Mouse (Mus musculus) limb, embryonic 13.5 days (tissue): ENCODE measurements around the gene Gm49387. TPM values are rescaled to one million over a fixed set of nuclear protein-coding genes. Genes with fewer than 3 reads are reported as not detected.

Experiments used
- ATAC-seq: fragments of 200-750 bp; cut with Nextera tagmentation; 2 replicates; pipeline ENCODE4 v1.8.0; 2017; ENCODE audit warnings: low read depth, moderate number of reproducible peaks, moderate TSS enrichment; ENCODE audit not compliant: low FRiP score
- H3K27ac ChIP-seq: fragments of 300-500 bp; sonication (generic); 2 replicates; pipeline ENCODE4 v1.5.1; 2015; ENCODE audit warnings: inconsistent platforms, mild to moderate bottlenecking, moderate library complexity
- H3K27me3 ChIP-seq: fragments of 300-500 bp; sonication (generic); 2 replicates; pipeline ENCODE4 v1.6.1; 2015; ENCODE audit warnings: mild to moderate bottlenecking, inconsistent platforms
- H3K36me3 ChIP-seq: fragments of 300-500 bp; sonication (generic); 2 replicates; pipeline ENCODE4 v1.6.1; 2015; ENCODE audit warnings: inconsistent platforms, mild to moderate bottlenecking, moderate library complexity
- H3K4me1 ChIP-seq: fragments of 300-500 bp; sonication (generic); 2 replicates; pipeline ENCODE4 v1.6.1; 2015; ENCODE audit warnings: inconsistent platforms
- H3K4me2 ChIP-seq: fragments of 300-500 bp; sonication (generic); replicated peaks from 2 replicates; pipeline ENCODE4 v1.6.1; 2015; ENCODE audit warnings: inconsistent platforms, mild to moderate bottlenecking, moderate library complexity
- H3K4me3 ChIP-seq: fragments of 300-500 bp; sonication (generic); 2 replicates; pipeline ENCODE4 v1.5.1; 2015; ENCODE audit warnings: moderate library complexity, mild to moderate bottlenecking, inconsistent platforms
- H3K9ac ChIP-seq: fragments of 300-500 bp; sonication (generic); 2 replicates; pipeline ENCODE4 v1.6.1; 2015; ENCODE audit warnings: mild to moderate bottlenecking, inconsistent platforms
- H3K9me3 ChIP-seq: fragments of 300-500 bp; sonication (generic); 2 replicates; pipeline ENCODE4 v1.6.1; 2016; ENCODE audit warnings: inconsistent platforms
- WGBS: fragments of 180-500 bp; shearing (Covaris S2); methylation state at CpG from one replicate; pipeline ENCODE4 v1.1.7; 2015; 5-methylcytosine and 5-hydroxymethylcytosine counted together
- polyA plus RNA-seq: library from polyadenylated mRNA; unstranded; fragments of >200 nt; fragmentation: Nextera tagmentation; extraction: Ambion mirVana; gene quantifications from 2 replicates; pipeline ENCODE4 v1.2.1, GENCODE M21; 2015

Gene Gm49387
- polyA plus RNA-seq, 1 experiment from 2014 or later = 0.47 TPM

- no peak for ATAC-seq
- Histone ChIP-seq H3K36me3 (0 out of 2 replicates have a peak, but pooled peaks cover 3% of the 10 kb centered on the region), H3K4me3 (no peak overlapping the region), H3K27me3 (no peaks in the 10 kb centered on the region), H3K4me1 (no peaks in the 10 kb centered on the region), H3K9ac (no peak overlapping the region), H3K27ac (no peak overlapping the region), H3K4me2 (no peak overlapping the region), H3K9me3 (peaks cover 4% of the 10 kb centered on the region; the same call in 1 of the 2 replicates)
- WGBS = 98% methylated on average over 3 of the region's 3 CpGs
Measured at GRCm38 (mm10) chr14:31650347-31650746, 9.7 kb upstream of the Gm49387 start.

- no peak overlapping the region for H3K4me3 ChIP-seq
- no peaks in the 10 kb centered on the region for H3K4me1 ChIP-seq
- WGBS = 85% methylated on average over 10 of the region's 10 CpGs
- H3K9me3 ChIP-seq = peaks cover 4% of the 10 kb centered on the region; the same call in 1 of the 2 replicates
- no peaks in the 10 kb centered on the region for H3K27me3 ChIP-seq
- no peak overlapping the region for H3K9ac ChIP-seq
- 0 out of 2 replicates have a peak, but pooled peaks cover 3% of the 10 kb centered on the region for H3K36me3 ChIP-seq
- H3K27ac ChIP-seq = no peak overlapping the region
- no peak for ATAC-seq
- H3K4me2 ChIP-seq = no peak overlapping the region
Measured at GRCm38 (mm10) chr14:31647991-31648390, 7.3 kb upstream of the Gm49387 start.

GRCm38 (mm10) chr14:31645920-31646319 lies 5.2 kb upstream of the Gm49387 start:
- Histone ChIP-seq H3K36me3 (0 out of 2 replicates have a peak, but pooled peaks cover 3% of the 10 kb centered on the region), H3K4me1 (peaks cover 8% of the 10 kb centered on the region), H3K9me3 (peaks cover 4% of the 10 kb centered on the region; the same call in 1 of the 2 replicates), H3K27me3 (no peaks in the 10 kb centered on the region), H3K4me3 (no peak overlapping the region), H3K9ac (no peak overlapping the region), H3K27ac (no peak overlapping the region), H3K4me2 (no peak overlapping the region)
- WGBS = 90% methylated on average over 7 of the region's 7 CpGs
- no peak for ATAC-seq

- ATAC-seq = no peak
- WGBS = 68% methylated on average over 3 of the region's 3 CpGs
- H3K27me3 ChIP-seq = no peaks in the 10 kb centered on the region
Measured at GRCm38 (mm10) chr14:31644931-31645547, 4.4 kb upstream of the Gm49387 start.

GRCm38 (mm10) chr14:31644183-31644830 lies 3.6 kb upstream of the Gm49387 start:
- Histone ChIP-seq H3K36me3 (no peaks in the 10 kb centered on the region), H3K9me3 (no peaks in the 10 kb centered on the region), H3K4me1 (peaks cover 14% of the 10 kb centered on the region), H3K9ac (no peak overlapping the region), H3K27ac (no peak overlapping the region), H3K4me2 (no peak overlapping the region), H3K4me3 (no peak overlapping the region), H3K27me3 (no peaks in the 10 kb centered on the region)
- 88% methylated on average over 5 of the region's 5 CpGs for WGBS
- ATAC-seq = no peak

More at GRCm38 (mm10) chr14:31644931-31645547, 4.4 kb upstream of the Gm49387 start:
- Histone ChIP-seq H3K4me3 (no peak overlapping the region), H3K4me1 (peaks cover 11% of the 10 kb centered on the region), H3K9me3 (no peaks in the 10 kb centered on the region), H3K4me2 (no peak overlapping the region), H3K9ac (no peak overlapping the region), H3K36me3 (no peaks in the 10 kb centered on the region), H3K27ac (no peak overlapping the region)

- Histone ChIP-seq H3K9me3 (no peaks in the 10 kb centered on the region), H3K27me3 (no peaks in the 10 kb centered on the region), H3K4me2 (peak overlapping the region; percentile 92), H3K36me3 (no peaks in the 10 kb centered on the region), H3K4me1 (peaks cover 14% of the 10 kb centered on the region), H3K27ac (peak overlapping the region; percentile 81; the same call in 1 of the 2 replicates), H3K9ac (peak overlapping the region; percentile 81), H3K4me3 (peak overlapping the region; percentile 51)
- no peak for ATAC-seq
- 72% methylated on average over 9 of the region's 9 CpGs for WGBS
Measured at GRCm38 (mm10) chr14:31641506-31642155, 953 bp upstream of the Gm49387 start.

- no peaks in the 10 kb centered on the region for H3K9me3 ChIP-seq
- under 1% methylated on average over 29 of the region's 30 CpGs for WGBS
- H3K27me3 ChIP-seq = no peaks in the 10 kb centered on the region
- peak within 1 kb of the TSS; percentile 92 for H3K4me2 ChIP-seq
- peak within 1 kb of the TSS; percentile 51 for H3K4me3 ChIP-seq
- peak within 1 kb of the TSS; percentile 81 for H3K27ac ChIP-seq
- peak; percentile 98 for ATAC-seq
- peak within 1 kb of the TSS; percentile 81 for H3K9ac ChIP-seq
- no peaks in the 10 kb centered on the region for H3K36me3 ChIP-seq
- peaks cover 14% of the 10 kb centered on the region for H3K4me1 ChIP-seq
Measured at GRCm38 (mm10) chr14:31640890-31641505, 320 bp upstream of the Gm49387 start, which contains the start of the genes Btd and Hacl1. Btd (plus strand) TSS chr14:31641028. Hacl1 (minus strand) TSS chr14:31641286.

- WGBS = 78% methylated on average over 7 of the region's 7 CpGs
- Histone ChIP-seq H3K9me3 (no peaks in the 10 kb centered on the region), H3K36me3 (no peaks in the 10 kb centered on the region), H3K27me3 (no peaks in the 10 kb centered on the region), H3K4me2 (no peak overlapping the region), H3K4me1 (no peaks in the 10 kb centered on the region), H3K27ac (no peak overlapping the region), H3K9ac (no peak overlapping the region), H3K4me3 (no peak overlapping the region)
- no peak for ATAC-seq
Measured at GRCm38 (mm10) chr14:31630677-31631076, 10.0 kb downstream of the Gm49387 start.

- no peak for ATAC-seq
- no peaks in the 10 kb centered on the region for H3K4me1 ChIP-seq
- no peaks in the 10 kb centered on the region for H3K27me3 ChIP-seq
- H3K9ac ChIP-seq = no peak overlapping the region
- WGBS = 83% methylated on average over 12 of the region's 12 CpGs
- no peak overlapping the region for H3K4me3 ChIP-seq
- H3K36me3 ChIP-seq = no peaks in the 10 kb centered on the region; the same call in 1 of the 2 replicates
- H3K27ac ChIP-seq = no peak overlapping the region
- no peak overlapping the region for H3K4me2 ChIP-seq
- H3K9me3 ChIP-seq = no peaks in the 10 kb centered on the region
Measured at GRCm38 (mm10) chr14:31622748-31623147, 17.9 kb downstream of the Gm49387 start.

GRCm38 (mm10) chr14:31620591-31621223 lies 20.0 kb downstream of the Gm49387 start:
- H3K27me3 ChIP-seq = no peaks in the 10 kb centered on the region
- H3K36me3 ChIP-seq = peaks cover 4% of the 10 kb centered on the region; the same call in 1 of the 2 replicates
- no peak overlapping the region for H3K4me3 ChIP-seq
- H3K9me3 ChIP-seq = no peaks in the 10 kb centered on the region
- WGBS = 77% methylated on average over 9 of the region's 9 CpGs
- no peaks in the 10 kb centered on the region for H3K4me1 ChIP-seq
- H3K9ac ChIP-seq = no peak overlapping the region
- no peak overlapping the region for H3K27ac ChIP-seq
- no peak overlapping the region for H3K4me2 ChIP-seq
- no peak for ATAC-seq

- no peaks in the 10 kb centered on the region for H3K4me1 ChIP-seq
- H3K4me3 ChIP-seq = no peak overlapping the region
- H3K27me3 ChIP-seq = no peaks in the 10 kb centered on the region
- ATAC-seq = no peak
- no peak overlapping the region for H3K9ac ChIP-seq
- H3K4me2 ChIP-seq = no peak overlapping the region
- 85% methylated on average over 3 of the region's 3 CpGs for WGBS
- H3K36me3 ChIP-seq = peaks cover 4% of the 10 kb centered on the region; the same call in 1 of the 2 replicates
- H3K27ac ChIP-seq = no peak overlapping the region
- no peaks in the 10 kb centered on the region for H3K9me3 ChIP-seq
Measured at GRCm38 (mm10) chr14:31617997-31618396, 22.7 kb downstream of the Gm49387 start.
